Mouse (Mus musculus): ENCODE data around the gene P2rx7. TPM values are rescaled to one million over a fixed set of nuclear protein-coding genes. Genes with fewer than 3 reads are reported as not detected.

Gene P2rx7
- polyA plus RNA-seq (2012; rRNA removed), result 36.5 and 53.2 TPM in 2 replicates

GRCm38 (mm10) chr5:122643701-122644100, at the start of gene P2rx7:
Gene P2rx7 (plus strand): TSS chr5:122643911.
- peaks cover 5% of the 10 kb centered on the region for H3K4me1 ChIP-seq (ENCODE audit: control insufficient read depth, insufficient read depth, low read length)
- 19% methylated on average over 12 of the region's 12 CpGs for WGBS
- no peak for DNase-seq
- H3K4me3 ChIP-seq (replicated peaks; ENCODE audit: extremely low read depth, low read depth, low read length), result peak within 1 kb of the TSS; percentile 93
- no peak for TF ChIP-seq CTCF (IDR thresholded peaks at IDR 0.05; ENCODE audit: insufficient read depth, low read length)
- TF ChIP-seq POLR2A (IDR thresholded peaks at IDR 0.05; ENCODE audit: borderline replicate concordance, extremely low read depth, low read depth, low read length), result no peak

- WGBS, result 57% methylated on average over 4 of the region's 4 CpGs
- DNase-seq, result no peak
- no peaks in the 10 kb centered on the region for H3K4me1 ChIP-seq (ENCODE audit: control insufficient read depth, insufficient read depth, low read length)
- H3K4me3 ChIP-seq (replicated peaks; ENCODE audit: extremely low read depth, low read depth, low read length), result no peak overlapping the region
- no peak for TF ChIP-seq CTCF (IDR thresholded peaks at IDR 0.05; ENCODE audit: insufficient read depth, low read length)
- no peak for TF ChIP-seq POLR2A (IDR thresholded peaks at IDR 0.05; ENCODE audit: borderline replicate concordance, extremely low read depth, low read depth, low read length)
Measured at GRCm38 (mm10) chr5:122595470-122595869, 48.2 kb upstream of the P2rx7 start.

- 0 out of 2 replicates have a peak, but pooled peaks cover 2% of the 10 kb centered on the region for H3K4me1 ChIP-seq (ENCODE audit: control insufficient read depth, insufficient read depth, low read length)
- no peak for TF ChIP-seq POLR2A (IDR thresholded peaks at IDR 0.05; ENCODE audit: borderline replicate concordance, extremely low read depth, low read depth, low read length)
- no peak for TF ChIP-seq CTCF (IDR thresholded peaks at IDR 0.05; ENCODE audit: insufficient read depth, low read length)
- 10% methylated on average over 11 of the region's 11 CpGs for whole genome bisulfite sequencing
- peak; percentile 57 for DNase-seq
- H3K4me3 ChIP-seq (replicated peaks; ENCODE audit: extremely low read depth, low read depth, low read length), result no peak overlapping the region
Measured at GRCm38 (mm10) chr5:122602233-122602632, 41.5 kb upstream of the P2rx7 start.

- H3K4me1 ChIP-seq (ENCODE audit: control insufficient read depth, insufficient read depth, low read length), result 0 out of 2 replicates have a peak, but pooled peaks cover 2% of the 10 kb centered on the region
- DNase-seq, result no peak
- H3K4me3 ChIP-seq (replicated peaks; ENCODE audit: extremely low read depth, low read depth, low read length), result no peak overlapping the region
- WGBS, result 96% methylated on average over 2 of the region's 2 CpGs
- no peak for TF ChIP-seq CTCF (IDR thresholded peaks at IDR 0.05; ENCODE audit: insufficient read depth, low read length)
- TF ChIP-seq POLR2A (IDR thresholded peaks at IDR 0.05; ENCODE audit: borderline replicate concordance, extremely low read depth, low read depth, low read length), result no peak
Measured at GRCm38 (mm10) chr5:122604894-122605293, 38.8 kb upstream of the P2rx7 start.

- Histone ChIP-seq H3K4me1 (ENCODE audit: control insufficient read depth, insufficient read depth, low read length) (peaks cover 2% of the 10 kb centered on the region), H3K4me3 (replicated peaks; ENCODE audit: extremely low read depth, low read depth, low read length) (no peak overlapping the region)
- no peak for TF ChIP-seq CTCF (IDR thresholded peaks at IDR 0.05; ENCODE audit: insufficient read depth, low read length)
- no peak for TF ChIP-seq POLR2A (IDR thresholded peaks at IDR 0.05; ENCODE audit: borderline replicate concordance, extremely low read depth, low read depth, low read length)
- 55% methylated on average over 5 of the region's 5 CpGs for WGBS
- no peak for DNase-seq
Measured at GRCm38 (mm10) chr5:122611651-122612050, 32.1 kb upstream of the P2rx7 start.

GRCm38 (mm10) chr5:122613908-122614732, 29.6 kb upstream of the P2rx7 start, which contains the start of gene Ift81:
Gene Ift81 (minus strand): TSS chr5:122614518.
- Histone ChIP-seq H3K4me1 (ENCODE audit: control insufficient read depth, insufficient read depth, low read length) (peaks cover 2% of the 10 kb centered on the region), H3K4me3 (replicated peaks; ENCODE audit: extremely low read depth, low read depth, low read length) (peak within 1 kb of the TSS; percentile 85)
- TF ChIP-seq CTCF (IDR thresholded peaks at IDR 0.05; ENCODE audit: insufficient read depth, low read length) (no peak), POLR2A (IDR thresholded peaks at IDR 0.05; ENCODE audit: borderline replicate concordance, extremely low read depth, low read depth, low read length) (peak; percentile 55; the same call in 1 of the 2 replicates)
- whole genome bisulfite sequencing, result 4% methylated on average over 67 of the region's 67 CpGs
- peak; percentile 96 for DNase-seq

GRCm38 (mm10) chr5:122617718-122618117, 26.0 kb upstream of the P2rx7 start:
- Histone ChIP-seq H3K4me3 (replicated peaks; ENCODE audit: extremely low read depth, low read depth, low read length) (no peak overlapping the region), H3K4me1 (ENCODE audit: control insufficient read depth, insufficient read depth, low read length) (peaks cover 2% of the 10 kb centered on the region)
- DNase-seq, result no peak
- no peak for TF ChIP-seq CTCF (IDR thresholded peaks at IDR 0.05; ENCODE audit: insufficient read depth, low read length)
- TF ChIP-seq POLR2A (IDR thresholded peaks at IDR 0.05; ENCODE audit: borderline replicate concordance, extremely low read depth, low read depth, low read length), result no peak
- WGBS, result 82% methylated on average over 5 of the region's 5 CpGs

- DNase-seq, result no peak
- Histone ChIP-seq H3K4me3 (replicated peaks; ENCODE audit: extremely low read depth, low read depth, low read length) (no peak overlapping the region), H3K4me1 (ENCODE audit: control insufficient read depth, insufficient read depth, low read length) (no peaks in the 10 kb centered on the region; the same call in 1 of the 2 replicates)
- 64% methylated on average over 9 of the region's 9 CpGs for WGBS
- TF ChIP-seq POLR2A (IDR thresholded peaks at IDR 0.05; ENCODE audit: borderline replicate concordance, extremely low read depth, low read depth, low read length) (no peak), CTCF (IDR thresholded peaks at IDR 0.05; ENCODE audit: insufficient read depth, low read length) (no peak)
Measured at GRCm38 (mm10) chr5:122619686-122620296, 23.9 kb upstream of the P2rx7 start.

- DNase-seq, result peak; percentile 17
- TF ChIP-seq CTCF (IDR thresholded peaks at IDR 0.05; ENCODE audit: insufficient read depth, low read length), result no peak
- 22% methylated on average over 7 of the region's 7 CpGs for WGBS
Measured at GRCm38 (mm10) chr5:122621376-122621886, 22.3 kb upstream of the P2rx7 start.

More at GRCm38 (mm10) chr5:122621376-122621886, 22.3 kb upstream of the P2rx7 start:
- no peaks in the 10 kb centered on the region; the same call in 1 of the 2 replicates for H3K4me1 ChIP-seq (ENCODE audit: control insufficient read depth, insufficient read depth, low read length)
- H3K4me3 ChIP-seq (replicated peaks; ENCODE audit: extremely low read depth, low read depth, low read length), result no peak overlapping the region
